Comparison of ENCODE assay signal across 10 mouse cellular contexts in genomic region chr4:143297016-143297556, GRCm38 (mm10). TPM values are rescaled to one million over a fixed set of nuclear protein-coding genes. Genes with fewer than 3 reads are reported as not detected.
DNase-seq lines count a peak whose midpoint lies in the region; ATAC-seq lines count a peak whose summit lies in the region.
"Had no signal": no experiment of that assay in that cellular context is flagged by ENCODE, and none has a peak within 500 bp of the region (broad histone marks: within the 10 kb centered on the region; RNA-seq: fewer than 3 reads in every experiment).

No protein-coding gene starts in this region.

- peaks cover 8% of the 10 kb centered on the region; the same call in 1 of the 2 replicates for H3K9me3 ChIP-seq in embryonic facial prominence, embryonic 10.5 days
- H3K9me3 ChIP-seq in intestine, embryonic 14.5 days (ENCODE audit: control insufficient read depth, low read length), result no peaks in the 10 kb centered on the region

- DNase-seq in kidney, adult 18-20 months, result peak; percentile 15
- DNase-seq in kidney, postnatal 4 days, result no peak
- peak; percentile 25 for DNase-seq in embryonic facial prominence, embryonic 10.5 days (ENCODE audit: low spot score)
- no peak for DNase-seq in intestine, embryonic 14.5 days (ENCODE audit: low spot score)
- peak; percentile 35 for DNase-seq in neural tube, embryonic 10.5 days (ENCODE audit: extremely low spot score, low spot score)
- DNase-seq in right cerebral cortex, adult 2 months (ENCODE audit: low spot score in 2 of 2), result no peak
- no peak for DNase-seq in layer of hippocampus, adult 9-10 months (ENCODE audit: low spot score)
- DNase-seq in ovary, postnatal 14 days (ENCODE audit: low spot score), result no peak

- H3K4me2 ChIP-seq in intestine, embryonic 14.5 days (ENCODE audit: low read length), result peak overlapping the region; percentile 46

- ATAC-seq in intestine, embryonic 14.5 days (replicated peaks; ENCODE audit: low FRiP score, low TSS enrichment, low read depth), result no peak
- ATAC-seq: Patski had no signal

- H3K4me1 ChIP-seq in embryonic facial prominence, embryonic 10.5 days, result peaks cover 60% of the 10 kb centered on the region
- H3K4me1 ChIP-seq in intestine, embryonic 14.5 days (replicated peaks; ENCODE audit: control insufficient read depth, insufficient read depth, low read length), result peaks cover 10% of the 10 kb centered on the region

- WGBS in embryonic facial prominence, embryonic 10.5 days, result 9% methylated on average over 12 of the region's 12 CpGs
- 28% methylated on average over 12 of the region's 12 CpGs for WGBS in intestine, embryonic 14.5 days

- peak overlapping the region; percentile 17; the same call in 1 of the 2 replicates for H3K9ac ChIP-seq in intestine, embryonic 14.5 days (ENCODE audit: low read length)

- H3K4me3 ChIP-seq in embryonic facial prominence, embryonic 10.5 days, result peak overlapping the region; percentile 51
- H3K4me3 ChIP-seq in intestine, embryonic 14.5 days (ENCODE audit: low read depth, low read length), result peak overlapping the region; percentile 6; the same call in 1 of the 2 replicates

- peak overlapping the region; percentile 71 for H3K27ac ChIP-seq in embryonic facial prominence, embryonic 10.5 days (replicated peaks)
- H3K27ac ChIP-seq in intestine, embryonic 14.5 days (ENCODE audit: low read depth), result no peak overlapping the region
- H3K27ac ChIP-seq: macrophage had no signal

- H3K36me3 ChIP-seq in embryonic facial prominence, embryonic 10.5 days (replicated peaks), result peaks cover 23% of the 10 kb centered on the region
- H3K36me3 ChIP-seq in intestine, embryonic 14.5 days (ENCODE audit: control insufficient read depth, insufficient read depth, low read length), result no peaks in the 10 kb centered on the region

- peaks cover 42% of the 10 kb centered on the region for H3K27me3 ChIP-seq in embryonic facial prominence, embryonic 10.5 days (replicated peaks; ENCODE audit: low read depth, poor library complexity, severe bottlenecking)
- H3K27me3 ChIP-seq in intestine, embryonic 14.5 days (replicated peaks; ENCODE audit: control insufficient read depth, insufficient read depth, low read length), result no peaks in the 10 kb centered on the region
- H3K27me3 ChIP-seq: Patski had no signal

RNA-seq across cellular contexts. Expression of gene Pdpn, which starts 2.3 kb away (rescaled TPM):
- 38.0 and 43.0 TPM in 2 replicates for polyA plus RNA-seq in embryonic facial prominence, embryonic 10.5 days (2016; fragmentation: Nextera tagmentation; extraction: Ambion mirVana)
- polyA plus RNA-seq in intestine, embryonic 14.5 days (2014; fragmentation: Nextera tagmentation; extraction: Ambion mirVana), result 36.3 and 37.6 TPM in 2 replicates

RNA-seq across cellular contexts. Expression of gene Lrrc38, which starts 52.5 kb away (rescaled TPM):
- 0.10 TPM in 1 of 2 replicates, not detected in the other for polyA plus RNA-seq in embryonic facial prominence, embryonic 10.5 days (2016; fragmentation: Nextera tagmentation; extraction: Ambion mirVana)
- polyA plus RNA-seq in intestine, embryonic 14.5 days (2014; fragmentation: Nextera tagmentation; extraction: Ambion mirVana), result 0.18 TPM in 1 of 2 replicates, not detected in the other
- polyA plus RNA-seq: macrophage, Patski had no signal

Comparison
In these comparisons a context has a peak if more than half of its experiments do, and no peak if none do; other contexts are left out.
1. DNase-seq: peak in kidney, adult 18-20 months (single experiment), embryonic facial prominence, embryonic 10.5 days (single experiment) and neural tube, embryonic 10.5 days (single experiment); none in kidney, postnatal 4 days (0 of 2), intestine, embryonic 14.5 days (single experiment), right cerebral cortex, adult 2 months (0 of 2), layer of hippocampus, adult 9-10 months (single experiment) and ovary, postnatal 14 days (single experiment).